Mouse (Mus musculus) lung, postnatal 14 days (tissue): ENCODE results near the gene Tbata.
A peak's percentile ranks its signal among the peaks of the same experiment; 100 is the strongest.

Experiments
- DNase-seq: peaks from one replicate; pipeline ENCODE4 v3.0.0; 2021

Gene Tbata

DNA sequence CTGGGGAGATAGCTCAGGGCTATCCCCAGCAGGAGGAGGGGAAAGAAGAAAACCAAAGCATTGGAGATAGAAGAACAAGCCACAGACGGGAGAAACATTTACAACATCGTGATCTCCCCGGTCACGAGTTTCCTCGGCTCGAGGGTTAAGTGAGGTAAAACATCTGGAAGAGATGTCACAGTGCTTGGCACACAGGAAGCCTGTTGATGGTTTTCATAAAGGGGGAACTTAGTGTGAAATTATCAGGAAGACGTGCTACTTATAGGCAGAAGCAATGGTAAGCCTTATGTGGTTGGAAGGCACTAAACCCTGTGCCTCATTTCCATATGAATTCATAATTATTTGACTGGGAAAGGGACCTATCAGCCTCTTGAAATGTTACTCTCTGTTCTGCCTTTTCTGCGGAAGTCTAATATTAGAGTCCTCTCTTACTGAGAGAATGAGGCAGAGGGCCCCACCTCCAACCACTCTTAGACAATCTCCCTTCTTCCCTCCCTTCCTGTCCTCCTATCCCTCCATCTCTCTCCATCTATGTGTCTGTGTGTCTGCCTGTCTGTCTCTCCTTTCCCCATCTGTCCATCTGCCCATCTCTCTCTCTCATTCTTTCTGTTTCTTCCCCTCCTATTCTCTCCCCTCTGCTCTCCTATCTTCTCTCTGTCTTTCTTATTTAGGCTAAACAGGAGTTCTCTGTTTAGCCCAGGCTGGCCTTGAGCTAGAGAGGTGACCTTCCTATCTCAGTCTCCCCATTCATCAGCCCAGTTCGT is 4.2 kb upstream of the Tbata start:
- no peak for DNase-seq

DNA sequence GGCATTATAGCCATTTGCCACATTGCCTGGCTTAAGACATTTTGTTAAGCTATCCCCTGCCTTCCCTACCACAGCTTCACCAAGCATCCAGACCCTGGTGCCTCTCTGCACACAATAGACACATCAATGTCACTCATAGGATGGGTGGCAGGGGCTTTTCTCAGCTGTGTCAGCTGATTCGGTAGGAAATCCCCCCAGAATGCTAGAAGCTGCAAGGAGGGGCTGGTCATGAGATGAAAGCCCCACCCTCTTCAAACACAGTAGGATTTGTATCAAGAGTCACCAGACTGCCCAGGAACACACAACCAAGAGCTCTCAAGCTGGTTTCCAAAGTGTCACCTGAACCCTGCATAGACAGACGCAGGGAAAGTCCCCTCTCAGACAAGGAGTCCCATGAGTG is 3.4 kb upstream of the Tbata start:
- no peak for DNase-seq

DNA sequence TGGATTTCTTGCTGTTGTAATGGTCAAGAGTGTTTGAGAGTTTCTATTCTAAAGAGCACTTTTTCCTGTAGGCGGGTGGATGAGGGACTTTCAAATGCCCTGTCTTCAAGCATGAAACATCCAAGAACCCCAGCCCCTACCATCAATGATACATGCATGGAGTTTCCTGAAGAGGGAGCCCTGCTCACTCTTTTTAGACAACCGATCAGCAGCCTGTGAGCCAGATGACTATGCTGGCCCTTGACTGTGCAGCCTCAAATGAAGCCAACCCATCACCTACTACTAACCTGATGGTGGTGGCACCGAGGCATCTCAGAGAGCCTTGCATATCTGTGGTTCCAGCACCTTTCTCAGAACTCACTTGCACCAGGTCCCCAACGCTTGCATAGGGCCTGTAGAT is 742 bp downstream of the Tbata start:
- DNase-seq: no peak

GRCm38 (mm10) chr10:61174711-61175441 is 3.1 kb downstream of the Tbata start:
- no peak for DNase-seq

DNA sequence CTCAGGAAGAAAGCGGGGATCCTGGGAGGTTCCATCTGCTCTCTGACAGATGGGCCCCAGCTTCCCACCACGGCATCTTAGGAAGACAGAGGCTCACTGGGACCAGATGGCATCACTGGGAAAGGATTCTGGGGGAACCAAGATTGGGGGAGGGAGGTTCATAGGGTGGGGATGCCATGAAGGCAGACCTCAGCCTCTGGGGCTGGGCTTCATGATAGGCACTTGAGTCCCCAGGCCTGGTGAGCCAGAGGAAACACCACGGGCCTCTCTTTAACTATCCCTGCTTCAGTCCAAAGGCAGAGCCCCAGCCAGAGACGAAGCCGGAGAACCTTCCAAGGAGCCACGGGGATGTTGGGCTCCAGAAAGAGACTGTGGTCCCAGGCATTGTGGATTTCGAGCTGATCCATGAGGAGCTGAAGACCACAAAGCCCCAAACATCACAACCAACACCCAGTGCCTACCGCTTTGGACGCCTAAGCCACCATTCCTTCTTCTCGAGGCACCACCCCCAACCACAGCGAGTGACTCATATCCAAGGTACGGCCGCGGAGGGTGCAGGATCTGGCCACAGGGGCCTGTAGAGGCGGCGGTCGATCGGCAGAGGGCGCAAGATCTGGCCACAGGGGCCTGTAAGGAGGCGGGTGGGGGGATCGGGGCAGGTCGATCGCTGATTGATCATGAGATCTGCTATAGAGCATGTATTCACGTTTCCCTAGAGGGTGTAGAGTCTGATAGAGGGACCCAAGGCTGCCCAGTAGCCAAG is 3.9 kb downstream of the Tbata start:
- peak; percentile 18 for DNase-seq

DNA sequence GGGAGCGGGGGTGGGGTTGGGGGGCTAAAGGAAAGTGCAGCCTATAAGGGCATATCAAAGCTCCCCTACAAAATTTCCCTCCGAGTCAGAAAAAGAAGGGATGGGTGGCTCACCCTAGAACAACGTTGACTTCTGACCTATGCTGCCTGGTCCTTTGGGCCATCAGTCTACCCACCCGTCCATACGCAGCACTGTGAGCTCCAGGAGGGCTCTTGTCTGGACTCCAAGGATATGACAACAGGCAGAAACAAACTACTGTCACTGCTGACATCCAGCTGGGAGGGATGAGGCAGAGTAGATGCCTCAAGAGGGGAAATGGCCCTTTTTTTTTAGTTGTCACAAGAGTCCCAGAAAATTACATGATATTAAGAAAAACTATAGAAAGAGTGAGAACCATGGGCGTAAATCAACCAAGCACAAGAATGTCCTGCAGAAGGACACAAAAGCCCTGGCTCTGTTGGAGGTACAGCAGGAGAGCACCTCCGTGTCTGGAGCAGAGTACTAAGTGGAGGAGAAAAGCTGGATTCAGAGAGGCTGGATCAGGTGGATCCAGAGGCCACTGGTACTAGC is 4.6 kb downstream of the Tbata start:
- DNase-seq: no peak

GRCm38 (mm10) chr10:61177751-61178150 is 6.0 kb downstream of the Tbata start:
- DNase-seq: no peak

DNA sequence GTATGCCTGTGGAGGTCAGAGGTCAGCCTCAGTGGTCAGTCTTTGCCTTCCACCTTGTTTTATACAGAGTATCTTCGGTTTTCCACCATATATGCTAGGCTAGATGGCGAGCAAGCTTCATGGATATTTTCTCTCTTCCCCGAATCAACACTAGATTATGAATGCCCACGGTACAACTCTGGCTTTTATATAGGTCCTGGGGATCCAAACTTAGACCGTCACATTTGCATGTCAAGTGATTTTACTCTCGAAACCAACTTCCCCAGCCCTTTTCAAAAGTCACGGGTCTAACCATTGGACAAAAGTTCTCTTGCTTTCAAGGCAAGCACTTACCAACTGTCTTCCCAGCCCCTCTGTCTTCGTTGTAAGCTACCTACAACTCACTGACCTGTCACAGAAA is 6.9 kb downstream of the Tbata start:
- DNase-seq: no peak

DNA sequence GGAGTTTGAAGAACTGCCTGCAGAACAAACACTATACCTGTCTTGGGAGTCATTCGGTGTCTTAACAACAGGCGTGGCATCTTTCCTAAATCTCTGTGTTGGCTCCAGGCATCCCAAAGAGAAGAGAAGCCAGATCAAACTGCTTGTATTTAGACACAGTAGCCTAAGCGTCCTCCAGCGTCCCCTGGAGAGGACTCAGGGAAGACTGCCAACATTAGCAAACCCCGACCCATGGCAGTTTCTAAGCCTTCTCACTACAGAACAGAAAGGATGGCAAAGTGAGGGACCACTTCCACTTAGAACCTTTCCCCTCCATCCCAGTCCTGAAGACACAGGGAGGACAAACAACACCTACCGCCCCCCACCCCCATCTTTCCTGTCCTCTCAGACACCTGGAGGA is 8.2 kb downstream of the Tbata start:
- no peak for DNase-seq

GRCm38 (mm10) chr10:61187001-61187400 is 15.2 kb downstream of the Tbata start:
- no peak for DNase-seq

- DNase-seq: no peak
Observed at GRCm38 (mm10) chr10:61188010-61188409, 16.3 kb downstream of the Tbata start.

- DNase-seq: peak; percentile 25
Observed at GRCm38 (mm10) chr10:61194611-61195010, 22.9 kb downstream of the Tbata start.

DNA sequence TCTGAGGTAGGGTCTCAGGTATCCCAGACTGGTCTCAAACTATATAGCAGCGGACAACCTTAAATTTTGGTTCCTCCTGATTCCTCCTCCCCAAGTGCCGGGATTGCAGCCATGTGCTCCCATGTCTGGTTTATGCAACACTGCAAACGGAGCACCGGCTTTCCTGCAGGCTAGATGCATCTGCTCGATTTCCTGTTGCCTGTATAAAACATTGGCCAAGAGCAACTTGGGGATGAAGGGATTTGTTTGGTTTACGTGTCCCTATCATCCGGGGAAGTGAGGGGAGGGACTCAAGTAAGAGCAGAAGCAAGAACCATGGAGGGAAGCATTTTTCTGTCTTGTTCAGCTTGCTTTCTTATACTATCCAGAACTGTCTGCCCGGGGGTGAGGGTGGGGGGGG is 23.5 kb downstream of the Tbata start:
- DNase-seq: no peak

GRCm38 (mm10) chr10:61195718-61196291 is 24.1 kb downstream of the Tbata start:
- no peak for DNase-seq

DNA sequence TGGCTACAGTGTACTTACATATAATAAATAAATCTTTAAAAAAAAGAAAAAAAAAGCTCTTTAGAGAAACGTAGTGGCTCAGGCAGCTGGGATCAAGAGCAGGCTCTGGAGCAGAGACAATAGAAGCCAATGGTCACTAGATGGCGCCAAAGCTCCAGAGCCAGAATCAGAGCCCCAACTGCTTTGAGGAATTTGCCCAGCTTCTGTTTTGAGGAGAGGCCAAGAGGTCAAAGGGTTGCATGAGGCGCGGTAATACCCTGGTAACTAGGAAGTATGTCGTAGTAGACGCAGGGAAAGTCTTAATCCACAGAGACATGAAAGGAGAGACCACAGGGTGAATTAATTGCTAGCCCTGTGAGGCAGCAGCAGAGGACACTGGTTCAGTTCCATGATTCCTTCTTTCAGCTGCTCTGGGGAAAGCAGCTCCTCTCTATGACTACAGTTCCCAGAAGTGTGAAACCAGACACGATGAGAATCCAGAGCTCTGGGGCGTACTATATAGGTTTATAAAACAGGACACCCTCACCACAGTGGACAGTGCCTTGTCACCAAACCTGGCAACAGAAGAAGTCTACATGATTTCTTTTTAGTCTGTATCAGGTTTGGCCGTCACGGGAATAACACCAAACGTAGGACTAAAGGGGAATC is 27.9 kb downstream of the Tbata start:
- DNase-seq: peak; percentile 86

DNA sequence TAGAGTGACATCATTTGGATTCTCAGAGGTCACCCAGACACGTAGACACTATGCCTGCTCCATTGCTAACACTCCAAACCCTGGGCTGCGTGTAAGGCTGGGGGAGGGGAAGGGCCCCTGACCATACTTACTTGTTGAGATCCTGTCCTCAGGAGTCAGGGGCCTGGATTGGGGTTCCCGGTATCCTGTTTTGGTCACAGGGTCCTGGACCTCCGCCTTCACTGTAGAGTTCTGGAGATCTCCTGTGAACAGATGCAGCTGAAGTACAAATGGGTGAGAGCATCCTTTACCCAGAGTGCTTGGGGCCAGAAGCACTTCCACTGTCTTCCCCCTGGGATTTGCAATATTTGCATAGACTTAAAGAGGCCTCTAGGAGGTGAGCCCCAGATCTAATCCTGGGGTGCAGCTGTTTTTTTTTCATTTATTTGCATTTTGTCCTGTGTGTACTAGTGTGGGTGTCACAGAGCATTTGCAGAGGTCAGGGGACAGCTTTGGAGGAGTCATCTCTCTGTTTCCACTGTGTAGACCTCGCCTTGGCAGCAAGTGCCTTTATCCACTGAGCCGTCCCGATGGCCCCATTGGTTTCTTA is 28.6 kb downstream of the Tbata start:
- DNase-seq: no peak

GRCm38 (mm10) chr10:61200998-61201397 is 29.2 kb downstream of the Tbata start:
- DNase-seq: no peak

- DNase-seq: no peak
Observed at GRCm38 (mm10) chr10:61201596-61202318, 30.0 kb downstream of the Tbata start.

DNA sequence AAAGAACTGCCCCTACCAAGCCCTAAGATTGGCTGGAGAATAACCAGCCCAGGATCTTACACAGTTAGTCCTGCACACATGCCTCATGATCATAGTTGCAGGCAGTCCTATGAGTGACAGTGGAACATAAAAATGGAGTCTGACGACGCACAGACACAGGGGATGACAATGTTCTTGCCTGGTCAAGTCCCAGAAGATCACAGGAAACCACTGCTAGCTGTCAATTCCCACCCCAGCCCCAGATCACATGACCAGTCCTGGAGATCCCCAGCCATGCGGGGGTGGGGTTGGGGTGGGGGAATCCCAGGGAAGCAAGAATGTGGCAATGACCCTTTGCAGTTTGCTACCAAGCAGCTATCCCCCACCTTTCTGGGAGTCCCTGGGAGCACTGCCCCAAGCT is 32.2 kb downstream of the Tbata start:
- no peak for DNase-seq

DNA sequence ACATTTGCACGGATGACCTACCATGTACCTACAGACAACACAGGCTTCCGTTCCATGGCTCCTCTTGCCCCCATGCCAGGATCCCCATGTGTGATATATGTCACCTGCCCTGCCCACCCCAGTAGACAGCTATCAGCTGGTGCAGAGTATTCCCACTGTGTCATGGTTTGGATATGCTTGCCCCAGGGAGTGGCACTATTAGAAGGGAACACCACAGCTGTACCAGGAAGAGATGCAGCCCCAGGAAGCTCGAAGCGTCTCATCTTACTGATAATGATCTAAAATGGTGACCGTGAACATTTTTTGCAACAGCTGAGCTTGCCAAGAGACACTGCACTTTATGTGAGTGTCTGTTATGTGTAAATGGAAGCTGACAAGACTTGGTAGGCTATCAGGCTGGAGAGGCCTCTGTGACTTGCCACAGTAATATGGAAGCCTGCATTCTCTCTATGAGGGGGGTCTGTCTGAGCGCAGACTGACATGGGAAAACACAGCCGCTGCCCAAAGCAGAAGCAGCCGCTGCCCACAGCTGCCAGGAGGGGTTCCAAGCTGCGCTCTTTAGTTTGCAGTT is 36.4 kb downstream of the Tbata start:
- DNase-seq: no peak

- DNase-seq: no peak
Observed at GRCm38 (mm10) chr10:61211105-61211504, 39.4 kb downstream of the Tbata start.
